Mouse (Mus musculus) bone marrow macrophage, adult 2 months (primary cell): ENCODE data around the gene Coasy. TPM values are rescaled to one million over a fixed set of nuclear protein-coding genes. Genes with fewer than 3 reads are reported as not detected.

Experiments
- H3K27ac ChIP-seq: 2 replicates; pipeline ENCODE4 v1.5.1; 2012; ENCODE audit warnings: low read depth, low read length; ENCODE audit not compliant: insufficient read depth
- H3K4me1 ChIP-seq: 2 replicates; pipeline ENCODE4 v1.6.1; 2012; ENCODE audit warnings: low read length; ENCODE audit not compliant: control insufficient read depth, insufficient read depth
- H3K4me3 ChIP-seq: 2 replicates; pipeline ENCODE4 v1.5.1; 2012; ENCODE audit warnings: mild to moderate bottlenecking, low read length, moderate library complexity; ENCODE audit not compliant: insufficient read depth
- CTCF ChIP-seq: IDR thresholded peaks from 2 replicates; pipeline ENCODE4 v1.5.1; 2012; ENCODE audit warnings: low read depth, mild to moderate bottlenecking, low read length, moderate library complexity
- POLR2A ChIP-seq: IDR thresholded peaks from 2 replicates; pipeline ENCODE4 v1.6.1; 2012; ENCODE audit warnings: mild to moderate bottlenecking, low read depth, low read length, borderline replicate concordance
- polyA plus RNA-seq: library from polyadenylated mRNA; stranded (reverse); fragments of >200 nt; gene quantifications from 2 replicates; pipeline ENCODE4 v1.2.4, GENCODE M21; 2012; ENCODE audit not compliant: missing spikeins, insufficient read depth, insufficient read length

The Coasy gene
- polyA plus RNA-seq, 1 experiment: 19.6 TPM

- TF ChIP-seq CTCF (no peak), POLR2A (no peak)
- H3K27ac ChIP-seq: no peak overlapping the region
- no peaks in the 10 kb centered on the region for H3K4me1 ChIP-seq
- H3K4me3 ChIP-seq: no peak overlapping the region
These were observed 31.3 kb upstream of the Coasy start for GRCm38 (mm10) chr11:101051051-101051493.

- no peaks in the 10 kb centered on the region for H3K4me1 ChIP-seq
- no peak overlapping the region for H3K27ac ChIP-seq
- TF ChIP-seq CTCF (no peak), POLR2A (no peak)
- H3K4me3 ChIP-seq: no peak overlapping the region
These were observed 30.7 kb upstream of the Coasy start for GRCm38 (mm10) chr11:101051617-101052016.

DNA sequence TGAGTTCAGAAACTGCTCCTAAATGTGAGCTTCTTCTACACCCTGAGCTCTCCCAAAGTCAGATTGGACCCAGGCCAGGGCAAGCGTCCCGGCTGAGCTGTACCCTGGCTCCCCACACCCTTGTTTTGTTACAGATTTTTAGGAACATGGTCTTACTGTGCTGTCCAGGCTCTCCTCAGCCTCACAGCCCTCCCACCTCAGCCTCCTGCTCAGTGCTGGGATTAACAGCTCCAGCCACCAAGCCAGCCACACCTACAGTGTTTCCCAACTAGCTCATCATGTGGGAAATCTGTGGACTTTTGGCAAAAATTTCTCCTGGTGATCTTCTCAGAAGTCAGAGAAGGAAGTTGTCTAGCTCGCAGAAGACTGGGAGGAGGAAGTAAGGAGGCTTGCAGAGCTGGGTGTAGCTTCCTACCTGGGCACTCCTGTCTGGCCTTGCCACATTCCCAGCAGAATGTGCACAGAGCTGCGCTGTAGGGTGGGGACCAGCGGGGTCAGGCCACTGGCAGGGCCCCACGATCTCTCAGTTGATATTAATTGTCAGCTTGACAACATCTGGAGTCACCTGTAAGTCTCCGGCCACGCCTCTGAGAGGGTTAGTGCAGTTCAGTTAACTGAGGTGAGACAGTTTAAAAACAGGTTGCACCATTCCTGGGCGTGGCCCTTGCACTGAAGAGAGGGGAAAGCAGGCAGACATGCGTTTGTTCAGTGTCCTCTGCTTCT is 29.5 kb upstream of the Coasy start:
- no peak overlapping the region for H3K27ac ChIP-seq
- no peak for TF ChIP-seq POLR2A
- no peak for TF ChIP-seq CTCF

DNA sequence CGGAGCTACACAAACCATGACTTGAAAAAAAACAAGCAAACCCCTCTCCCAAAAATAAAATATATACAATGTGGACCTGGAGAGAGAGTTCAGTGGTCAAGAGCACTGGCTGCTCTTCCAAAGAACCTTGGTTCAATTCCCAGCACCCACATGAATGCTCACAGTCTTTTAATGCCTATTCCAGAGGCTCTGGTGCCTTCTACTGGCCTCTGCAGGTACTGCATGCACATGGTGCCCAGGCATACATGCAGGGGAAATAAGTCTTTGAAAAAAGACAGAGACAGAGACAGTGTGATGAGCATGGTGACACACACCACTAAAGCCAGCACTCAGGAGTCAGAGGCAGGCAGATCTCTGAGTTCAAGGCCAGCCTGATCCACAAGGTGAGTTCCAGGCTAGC is 28.4 kb upstream of the Coasy start:
- TF ChIP-seq CTCF: no peak
- TF ChIP-seq POLR2A: no peak
- no peak overlapping the region for H3K27ac ChIP-seq
- no peaks in the 10 kb centered on the region for H3K4me1 ChIP-seq
- no peak overlapping the region for H3K4me3 ChIP-seq

More for the DNA sequence above, 29.5 kb upstream of the Coasy start:
- no peaks in the 10 kb centered on the region for H3K4me1 ChIP-seq
- no peak overlapping the region for H3K4me3 ChIP-seq

DNA sequence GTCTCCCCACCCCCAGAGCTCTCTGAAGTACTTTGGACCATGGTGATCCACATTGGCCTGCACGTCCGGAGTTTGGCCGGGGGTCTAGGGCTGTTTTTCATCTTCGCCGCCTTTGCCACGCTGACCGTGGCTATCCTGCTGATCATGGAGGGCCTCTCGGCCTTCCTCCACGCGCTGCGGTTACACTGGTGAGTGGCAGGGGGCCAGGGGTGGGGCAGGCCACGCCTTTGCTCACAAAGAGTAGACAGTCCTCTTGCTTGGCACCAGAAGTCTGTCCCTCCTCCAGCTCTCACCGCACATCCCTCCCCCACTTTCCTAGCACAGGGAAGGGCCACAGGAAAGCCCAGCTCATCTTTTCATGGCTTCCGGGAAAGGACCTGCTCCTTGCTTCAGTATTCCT is 26.9 kb upstream of the Coasy start:
- H3K27ac ChIP-seq: no peak overlapping the region
- no peak overlapping the region for H3K4me3 ChIP-seq
- no peaks in the 10 kb centered on the region for H3K4me1 ChIP-seq
- TF ChIP-seq CTCF (no peak), POLR2A (no peak)

DNA sequence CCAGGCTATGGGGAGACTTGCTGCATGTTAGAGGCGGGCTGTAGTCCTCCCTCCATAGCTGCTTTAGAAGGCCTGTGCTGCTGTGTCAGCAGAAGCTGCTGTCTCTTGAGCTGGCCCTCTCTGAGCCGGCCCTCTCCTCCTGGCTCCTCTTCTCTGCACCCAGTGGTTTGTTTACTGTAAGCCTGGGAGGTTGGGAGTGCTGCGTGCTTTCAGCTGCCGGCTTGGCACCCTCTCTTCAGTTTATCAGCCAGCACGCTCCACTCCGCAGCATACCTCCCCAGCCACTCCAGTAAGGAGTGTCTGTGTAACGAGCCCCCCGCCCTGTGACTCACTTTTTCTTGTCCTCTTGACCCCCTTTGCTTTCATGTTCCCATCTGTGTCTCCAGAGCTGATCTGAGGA is 25.5 kb upstream of the Coasy start:
- no peaks in the 10 kb centered on the region for H3K4me1 ChIP-seq
- no peak overlapping the region for H3K27ac ChIP-seq
- no peak overlapping the region for H3K4me3 ChIP-seq
- TF ChIP-seq POLR2A (no peak), CTCF (no peak)

- no peak overlapping the region for H3K4me3 ChIP-seq
- no peak overlapping the region for H3K27ac ChIP-seq
- TF ChIP-seq CTCF (peak; percentile 83), POLR2A (no peak)
- peaks cover under 1% of the 10 kb centered on the region; the same call in 1 of the 2 replicates for H3K4me1 ChIP-seq
These were observed 24.5 kb upstream of the Coasy start for GRCm38 (mm10) chr11:101057860-101058259.

DNA sequence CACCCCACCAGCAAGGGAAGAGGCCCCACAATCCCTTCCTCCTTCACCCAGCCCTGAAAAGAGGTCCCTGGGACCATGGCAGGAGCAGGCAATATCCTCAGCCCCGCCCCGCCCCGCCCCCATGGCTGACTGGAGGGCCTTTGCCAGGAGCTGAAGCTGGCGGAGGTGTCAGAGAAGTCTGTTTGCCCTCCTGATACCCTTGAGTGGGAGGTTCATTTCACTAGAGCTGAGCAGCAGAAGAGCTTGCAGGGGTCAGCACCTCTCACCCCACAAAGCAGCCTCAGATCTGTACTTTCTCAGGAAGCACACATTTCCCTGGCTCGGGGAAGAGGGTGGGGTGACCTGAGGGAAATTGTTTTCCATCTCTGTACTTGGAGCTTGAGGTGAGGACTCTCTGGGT is 23.6 kb upstream of the Coasy start:
- Histone ChIP-seq H3K27ac (no peak overlapping the region), H3K4me1 (peaks cover 4% of the 10 kb centered on the region; the same call in 1 of the 2 replicates), H3K4me3 (no peak overlapping the region)
- TF ChIP-seq CTCF: no peak
- no peak for TF ChIP-seq POLR2A

DNA sequence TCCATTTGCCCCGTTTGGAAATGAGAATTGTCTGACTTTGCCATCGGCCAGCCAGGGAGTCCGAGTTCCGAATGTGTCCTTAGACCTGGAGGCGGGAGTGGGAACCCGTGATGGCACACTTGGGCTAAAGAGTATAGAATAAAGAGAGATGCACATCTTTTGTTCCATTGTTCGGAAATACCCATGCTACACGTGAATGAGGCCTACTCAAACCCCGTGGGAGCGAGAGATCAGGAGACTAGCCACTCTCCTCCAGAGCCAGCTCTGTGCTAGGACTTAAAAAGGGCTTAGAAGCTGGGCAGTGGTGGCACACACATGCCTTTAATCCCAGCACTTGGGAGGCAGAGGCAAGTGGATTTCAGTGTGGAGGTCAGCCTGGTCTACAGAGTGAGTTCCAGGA is 22.9 kb upstream of the Coasy start:
- Histone ChIP-seq H3K27ac (no peak overlapping the region), H3K4me3 (no peak overlapping the region), H3K4me1 (peaks cover 4% of the 10 kb centered on the region; the same call in 1 of the 2 replicates)
- TF ChIP-seq POLR2A: no peak
- TF ChIP-seq CTCF: no peak

GRCm38 (mm10) chr11:101060126-101060525 is 22.2 kb upstream of the Coasy start:
- peaks cover 4% of the 10 kb centered on the region; the same call in 1 of the 2 replicates for H3K4me1 ChIP-seq

More at GRCm38 (mm10) chr11:101060126-101060525, 22.2 kb upstream of the Coasy start:
- TF ChIP-seq POLR2A (no peak), CTCF (no peak)
- no peak overlapping the region for H3K27ac ChIP-seq
- no peak overlapping the region for H3K4me3 ChIP-seq
